Mouse (Mus musculus): ENCODE results near the gene Asb10. TPM values are rescaled to one million over a fixed set of nuclear protein-coding genes. Genes with fewer than 3 reads are reported as not detected.

The Asb10 gene
- total RNA-seq, 2 experiments from 2014 or later: 0.15 to 0.30 TPM

GRCm38 (mm10) chr5:24539571-24540296, 1.0 kb downstream of the Asb10 start:
- intact Hi-C loops (cut with DNase I): no loop called here

GRCm38 (mm10) chr5:24537618-24538017, 3.2 kb downstream of the Asb10 start:
- intact Hi-C loops (cut with DNase I): no loop called here
- DNase-seq (ENCODE audit: low spot score in 2 of 2): no peak

More at GRCm38 (mm10) chr5:24539571-24540296, 1.0 kb downstream of the Asb10 start:
- DNase-seq (ENCODE audit: low spot score in 2 of 2): no peak

- no peak for DNase-seq (ENCODE audit: low spot score in 2 of 2)
- intact Hi-C loops (cut with DNase I): no loop called here
Observed at GRCm38 (mm10) chr5:24536511-24536910, 4.3 kb downstream of the Asb10 start.

GRCm38 (mm10) chr5:24535731-24536130, 5.0 kb downstream of the Asb10 start:
- intact Hi-C loops (cut with DNase I): no loop called here
- no peak for DNase-seq (ENCODE audit: low spot score in 2 of 2)

- DNase-seq (ENCODE audit: low spot score in 2 of 2): no peak
- intact Hi-C loops (cut with DNase I): loop anchor here (5.0 kb wide), 1 partner anchor 63 kb away; no protein-coding TSS in a partner anchor
Observed at GRCm38 (mm10) chr5:24534292-24534691, 6.5 kb downstream of the Asb10 start.

GRCm38 (mm10) chr5:24533391-24533790, 7.4 kb downstream of the Asb10 start:
- intact Hi-C loops (cut with DNase I): loop anchor here (5.0 kb wide), 1 partner anchor 64 kb away; no protein-coding TSS in a partner anchor
- no peak for DNase-seq (ENCODE audit: low spot score in 2 of 2)

- intact Hi-C loops (cut with DNase I): loop anchor here (2.0 to 5.0 kb wide), 2 partner anchors 47 to 67 kb away; no protein-coding TSS in a partner anchor
- DNase-seq (ENCODE audit: low spot score in 2 of 2): peak; percentile 93 to 94
Observed at GRCm38 (mm10) chr5:24530042-24530689, 10.6 kb downstream of the Asb10 start.

- DNase-seq (ENCODE audit: low spot score in 2 of 2): no peak
- intact Hi-C loops (cut with DNase I): loop anchor here (10.0 kb wide), 1 partner anchor 263 kb away; no protein-coding TSS in a partner anchor
Observed at GRCm38 (mm10) chr5:24527780-24528179, 13.0 kb downstream of the Asb10 start.

- intact Hi-C loops (cut with DNase I): loop anchor here (10.0 kb wide), 1 partner anchor 262 kb away; no protein-coding TSS in a partner anchor
- DNase-seq (ENCODE audit: low spot score in 2 of 2): no peak
Observed at GRCm38 (mm10) chr5:24526889-24527230, 13.9 kb downstream of the Asb10 start, which contains the start of gene Gbx1. TSS of gene Gbx1 (minus strand) at chr5:24527202.

GRCm38 (mm10) chr5:24526190-24526888, 14.4 kb downstream of the Asb10 start:
- intact Hi-C loops (cut with DNase I): loop anchor here (10.0 kb wide), 1 partner anchor 262 kb away; no protein-coding TSS in a partner anchor

GRCm38 (mm10) chr5:24525360-24526189, 15.2 kb downstream of the Asb10 start:
- DNase-seq (ENCODE audit: low spot score in 2 of 2): no peak
- intact Hi-C loops (cut with DNase I): loop anchor here (10.0 kb wide), 1 partner anchor 261 kb away; no protein-coding TSS in a partner anchor

More at GRCm38 (mm10) chr5:24526190-24526888, 14.4 kb downstream of the Asb10 start:
- no peak for DNase-seq (ENCODE audit: low spot score in 2 of 2)

GRCm38 (mm10) chr5:24524522-24524921, 16.3 kb downstream of the Asb10 start:
- intact Hi-C loops (cut with DNase I): loop anchor here (10.0 kb wide), 1 partner anchor 260 kb away; no protein-coding TSS in a partner anchor
- DNase-seq (ENCODE audit: low spot score in 2 of 2): no peak

- intact Hi-C loops (cut with DNase I): loop anchor here (10.0 kb wide), 1 partner anchor 259 kb away; no protein-coding TSS in a partner anchor
- no peak for DNase-seq (ENCODE audit: low spot score in 2 of 2)
Observed at GRCm38 (mm10) chr5:24523806-24524205, 17.0 kb downstream of the Asb10 start.

GRCm38 (mm10) chr5:24521366-24521765, 19.4 kb downstream of the Asb10 start:
- intact Hi-C loops (cut with DNase I): loop anchor here (10.0 kb wide), 1 partner anchor 257 kb away; no protein-coding TSS in a partner anchor
- DNase-seq (ENCODE audit: low spot score in 2 of 2): no peak

- no peak for DNase-seq (ENCODE audit: low spot score in 2 of 2)
- intact Hi-C loops (cut with DNase I): no loop called here
Observed at GRCm38 (mm10) chr5:24512271-24512670, 28.5 kb downstream of the Asb10 start.

GRCm38 (mm10) chr5:24510635-24511034, 30.1 kb downstream of the Asb10 start:
- DNase-seq (ENCODE audit: low spot score in 2 of 2): peak in 1 of 2 experiments; percentile 51
- intact Hi-C loops (cut with DNase I): no loop called here

- DNase-seq (ENCODE audit: low spot score in 2 of 2): no peak
- intact Hi-C loops (cut with DNase I): no loop called here
Observed at GRCm38 (mm10) chr5:24508406-24508805, 32.4 kb downstream of the Asb10 start.

GRCm38 (mm10) chr5:24505513-24505912, 35.3 kb downstream of the Asb10 start:
- intact Hi-C loops (cut with DNase I): no loop called here
- DNase-seq (ENCODE audit: low spot score in 2 of 2): no peak

- DNase-seq (ENCODE audit: low spot score in 2 of 2): no peak
- intact Hi-C loops (cut with DNase I): no loop called here
Observed at GRCm38 (mm10) chr5:24502786-24503185, 38.0 kb downstream of the Asb10 start.
